Mouse (Mus musculus) retina, embryonic 14.5 days (tissue): ENCODE data around the gene Tmem108.

Experiments used
- DNase-seq: peaks from one replicate; pipeline ENCODE4 v3.0.0-alpha.2; 2015; ENCODE audit warnings: low spot score

Gene Tmem108

DNA sequence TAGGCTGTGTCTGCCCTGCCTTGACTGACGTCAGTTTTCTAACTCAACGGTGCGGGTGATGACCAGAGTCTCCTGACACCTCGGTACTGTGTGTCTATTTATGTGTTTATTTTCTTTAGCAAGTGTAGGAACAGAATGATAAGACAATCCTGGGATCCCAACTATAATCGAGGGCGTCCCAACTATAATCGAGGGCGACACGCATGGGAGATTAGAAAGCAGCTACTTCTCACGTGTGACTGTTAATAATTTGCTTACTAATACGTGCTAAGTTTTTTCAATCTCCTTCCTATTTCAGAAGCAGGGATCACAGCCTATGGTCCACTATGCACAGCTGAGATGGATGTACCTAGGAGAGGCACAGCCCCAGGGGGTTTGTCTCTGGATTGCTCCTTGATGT, 266.2 kb downstream of the Tmem108 start:
- DNase-seq = no peak

DNA sequence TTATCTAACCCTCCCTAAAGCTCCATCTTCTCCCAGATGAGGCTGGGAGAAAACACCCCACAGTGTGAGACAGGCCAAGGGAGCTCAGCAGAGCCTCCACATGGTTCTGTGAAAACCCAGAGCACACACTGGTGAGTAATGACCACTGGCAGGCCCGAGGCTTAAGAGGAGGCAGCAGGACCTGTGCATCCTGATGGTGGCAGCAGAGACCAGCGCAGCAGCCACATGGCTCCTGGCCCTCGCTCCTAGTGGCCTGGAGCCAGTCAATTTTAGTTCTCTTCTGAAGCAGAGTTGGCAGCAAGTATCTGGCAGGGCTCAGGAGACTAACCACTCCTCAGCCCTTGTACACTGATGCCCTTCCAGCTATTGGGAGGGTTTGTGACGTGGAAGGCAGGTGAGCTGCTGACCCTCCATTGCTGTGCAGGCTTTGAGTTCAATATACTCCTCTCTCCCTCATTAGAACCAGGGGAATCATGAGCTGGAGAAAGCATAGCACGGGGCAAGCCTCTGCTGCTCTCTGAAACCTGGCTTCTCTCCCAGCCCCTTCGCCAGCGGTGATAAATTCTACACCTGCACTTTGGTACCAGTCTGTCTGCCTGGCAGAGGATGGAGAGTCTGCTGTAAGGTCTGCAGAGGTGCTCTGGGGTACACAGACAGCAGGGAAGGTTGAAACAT, 267.2 kb downstream of the Tmem108 start:
- peak; percentile 89 for DNase-seq

DNA sequence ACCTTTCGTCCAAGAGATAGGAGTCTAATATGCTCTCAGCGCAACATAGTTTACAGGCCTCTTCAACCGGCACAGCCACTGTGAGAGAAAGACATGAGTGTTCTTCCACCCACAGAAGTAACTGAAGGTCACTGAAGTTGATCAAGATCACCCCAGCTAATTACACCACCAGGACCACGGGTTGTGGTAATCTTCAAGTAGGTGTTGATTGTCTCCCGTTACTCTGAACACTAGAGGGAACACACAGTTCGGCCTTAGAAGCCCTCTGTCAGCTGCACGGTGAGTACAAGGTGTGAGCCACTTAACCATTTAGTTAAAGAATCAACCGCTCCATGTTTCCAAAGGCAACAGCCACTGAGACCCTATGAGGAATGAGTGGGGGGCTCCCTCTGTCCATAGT, 269.7 kb downstream of the Tmem108 start:
- no peak for DNase-seq

DNA sequence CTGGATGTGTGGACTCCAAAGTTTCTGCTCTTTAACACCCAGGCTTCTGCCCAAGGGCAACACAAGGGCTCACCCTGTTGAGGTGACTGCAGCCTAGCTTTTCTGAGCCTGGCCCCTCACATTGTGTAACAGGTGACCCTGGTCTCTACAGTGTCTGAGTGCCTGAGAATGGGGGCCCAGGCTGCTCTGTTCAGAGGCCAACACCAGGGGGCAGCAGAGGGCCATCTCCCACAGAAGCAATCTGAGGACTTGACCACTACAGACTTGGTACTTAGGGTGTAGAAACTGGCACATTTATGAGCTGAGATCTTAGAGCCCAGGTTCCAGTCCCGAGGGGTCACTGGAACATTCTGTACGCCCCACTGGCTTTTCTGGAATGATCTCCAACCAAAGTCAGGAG, 271.2 kb downstream of the Tmem108 start:
- peak; percentile 91 for DNase-seq

DNA sequence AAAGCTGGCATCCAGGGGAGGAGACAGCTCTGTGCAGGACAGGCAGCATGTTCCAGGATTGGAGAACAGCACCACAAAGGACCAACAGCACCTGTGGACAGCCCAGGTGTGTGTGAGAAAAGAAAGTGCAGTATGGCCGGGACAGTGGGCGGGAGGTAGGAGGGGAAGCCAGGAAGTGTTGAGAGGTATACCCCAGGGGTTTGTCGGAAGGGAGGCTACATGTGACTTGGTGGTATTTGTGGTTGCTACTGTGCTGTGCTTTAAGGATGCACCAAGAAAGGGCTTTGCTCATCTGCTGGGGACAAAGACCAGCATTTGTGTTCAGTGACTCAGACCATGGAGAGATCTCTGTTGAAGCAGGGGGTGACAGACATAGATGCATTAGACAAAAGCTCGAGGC, 271.8 kb downstream of the Tmem108 start:
- DNase-seq = no peak

DNA sequence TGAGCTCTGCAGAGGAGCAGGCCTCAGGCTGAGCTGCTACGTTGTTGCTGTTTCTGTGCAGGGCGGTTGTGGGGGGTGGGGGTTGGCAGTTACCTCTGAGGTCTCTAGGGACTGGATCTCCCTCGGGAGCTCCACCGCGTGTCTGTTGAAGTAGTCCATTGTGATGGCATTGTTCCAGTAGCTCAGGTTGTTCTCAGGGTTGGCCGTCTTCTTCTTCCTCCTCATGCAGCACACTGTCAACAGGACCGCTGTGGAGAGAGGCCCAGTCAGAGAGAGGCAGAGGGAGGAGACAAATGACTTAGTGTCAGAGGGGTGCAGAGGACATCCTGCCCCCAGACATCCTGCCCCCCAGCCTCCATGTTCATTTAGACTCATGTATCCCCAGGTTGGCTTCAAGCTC, 272.5 kb downstream of the Tmem108 start:
- DNase-seq = no peak

DNA sequence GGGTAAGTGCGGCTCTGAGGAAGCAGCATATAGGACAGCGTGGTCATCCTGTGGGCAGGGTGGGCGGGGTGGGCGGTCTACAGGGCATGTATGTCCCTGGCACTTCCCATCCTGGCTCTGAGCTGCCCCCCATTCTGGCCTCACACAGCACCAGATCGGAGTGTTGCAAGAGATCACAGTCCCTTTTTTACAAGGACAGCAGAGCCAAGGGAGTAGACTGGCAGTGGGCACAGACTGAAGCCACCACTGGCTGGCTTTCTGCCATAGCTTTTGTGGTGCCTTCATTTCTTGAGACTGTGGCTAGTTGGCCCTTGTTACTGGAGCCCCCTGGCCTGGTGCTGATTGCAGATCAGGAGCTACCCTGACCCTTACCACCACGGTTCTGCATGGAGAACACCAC, 275.4 kb downstream of the Tmem108 start:
- no peak for DNase-seq

DNA sequence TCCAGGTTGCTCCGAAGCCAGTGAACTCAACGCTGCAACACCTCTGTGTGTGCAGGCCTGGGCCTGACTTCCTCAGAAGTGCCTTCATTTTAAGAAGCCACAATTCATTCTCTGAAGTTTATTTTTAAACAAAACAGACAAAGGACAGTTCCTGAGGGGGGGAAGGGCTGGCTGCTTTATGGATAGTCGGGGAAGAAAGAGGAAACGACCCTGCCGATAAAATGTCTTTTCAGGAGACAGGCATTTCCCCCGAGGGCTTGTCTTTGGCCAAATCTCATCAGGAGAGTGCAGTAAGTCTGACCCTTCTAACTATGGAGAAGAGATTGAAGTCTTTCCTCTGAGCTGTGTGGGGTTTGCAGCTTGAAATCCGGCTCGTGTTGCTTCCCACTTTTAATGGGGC, 276.0 kb downstream of the Tmem108 start:
- no peak for DNase-seq

DNA sequence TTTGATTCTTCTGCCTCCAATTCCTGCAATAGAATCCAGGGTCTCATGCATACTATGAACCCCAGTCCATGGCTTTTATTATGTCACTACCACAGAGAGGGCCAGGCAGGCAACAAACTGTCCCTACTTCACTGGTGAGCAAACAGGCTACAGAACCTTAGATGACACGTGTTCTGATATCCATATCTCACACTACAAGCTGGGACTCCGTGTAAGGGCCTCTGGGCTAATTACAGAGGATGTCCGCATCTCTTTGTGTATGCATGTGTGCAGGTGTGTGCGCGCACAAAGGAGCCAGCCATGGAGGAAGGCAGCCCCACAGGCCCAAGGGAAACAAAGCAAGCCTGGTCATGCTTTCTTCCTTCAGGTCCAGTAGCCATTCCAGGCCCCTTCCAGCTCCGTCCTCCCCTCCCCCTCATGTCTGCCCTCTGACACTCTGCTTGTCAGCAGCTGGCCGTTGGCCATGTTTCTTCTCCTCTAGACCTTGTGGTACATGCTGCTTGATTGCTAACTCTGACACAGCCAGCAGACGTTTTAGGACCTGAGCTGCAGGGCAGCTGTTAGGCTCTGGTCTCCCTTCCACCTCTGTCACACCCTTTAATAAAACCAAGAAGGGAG, 280.9 kb downstream of the Tmem108 start:
- DNase-seq = peak; percentile 50

DNA sequence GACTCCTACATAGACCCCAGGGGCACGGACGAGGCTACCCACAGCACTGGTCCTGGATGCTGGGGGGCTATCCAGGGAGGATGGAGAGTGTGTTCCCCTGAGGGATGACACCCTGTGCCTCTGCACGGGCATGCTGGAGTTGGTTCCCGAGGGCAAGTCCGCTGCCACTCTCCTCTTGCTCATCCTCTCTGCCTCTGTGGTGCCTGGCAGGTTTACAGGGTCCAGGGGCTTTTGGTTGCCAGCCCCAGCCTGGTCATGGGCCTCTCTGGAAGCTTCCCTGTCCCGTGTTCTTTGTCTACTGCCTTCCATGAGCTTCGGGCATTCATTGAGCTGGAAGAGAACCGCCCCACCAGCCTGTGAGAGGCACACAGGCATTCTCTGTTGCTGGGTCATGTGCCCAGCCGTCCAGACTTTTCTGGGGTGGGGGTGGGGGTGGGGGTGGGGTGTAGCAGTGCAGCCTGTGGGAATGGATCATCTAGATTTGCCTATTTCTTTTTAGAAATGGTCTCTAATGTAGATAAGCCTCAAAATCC, 281.5 kb downstream of the Tmem108 start, which contains the start of gene Bfsp2:
Gene Bfsp2, minus strand, starts transcription at position 377 of the 533 bp plus-strand sequence.
- DNase-seq = no peak

DNA sequence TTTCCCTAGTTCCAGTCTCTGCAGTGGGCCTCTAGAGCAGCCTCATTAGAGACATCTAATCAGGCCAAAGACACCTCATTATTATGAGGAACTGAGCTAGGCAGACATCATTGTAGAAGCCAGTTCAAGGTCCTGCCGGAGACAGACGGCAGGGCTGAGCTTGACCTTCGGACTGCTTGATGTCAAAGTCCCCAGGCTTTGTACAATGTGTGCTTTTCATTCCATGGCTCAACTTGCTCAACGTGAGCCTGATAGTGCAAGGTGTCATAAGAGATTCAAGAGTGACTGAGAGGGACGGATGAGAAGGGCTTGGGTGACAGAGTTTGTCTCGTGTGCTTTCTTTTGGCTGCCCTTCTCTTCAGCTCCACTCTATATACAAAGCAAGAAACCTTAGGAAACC, 286.2 kb downstream of the Tmem108 start:
- no peak for DNase-seq

DNA sequence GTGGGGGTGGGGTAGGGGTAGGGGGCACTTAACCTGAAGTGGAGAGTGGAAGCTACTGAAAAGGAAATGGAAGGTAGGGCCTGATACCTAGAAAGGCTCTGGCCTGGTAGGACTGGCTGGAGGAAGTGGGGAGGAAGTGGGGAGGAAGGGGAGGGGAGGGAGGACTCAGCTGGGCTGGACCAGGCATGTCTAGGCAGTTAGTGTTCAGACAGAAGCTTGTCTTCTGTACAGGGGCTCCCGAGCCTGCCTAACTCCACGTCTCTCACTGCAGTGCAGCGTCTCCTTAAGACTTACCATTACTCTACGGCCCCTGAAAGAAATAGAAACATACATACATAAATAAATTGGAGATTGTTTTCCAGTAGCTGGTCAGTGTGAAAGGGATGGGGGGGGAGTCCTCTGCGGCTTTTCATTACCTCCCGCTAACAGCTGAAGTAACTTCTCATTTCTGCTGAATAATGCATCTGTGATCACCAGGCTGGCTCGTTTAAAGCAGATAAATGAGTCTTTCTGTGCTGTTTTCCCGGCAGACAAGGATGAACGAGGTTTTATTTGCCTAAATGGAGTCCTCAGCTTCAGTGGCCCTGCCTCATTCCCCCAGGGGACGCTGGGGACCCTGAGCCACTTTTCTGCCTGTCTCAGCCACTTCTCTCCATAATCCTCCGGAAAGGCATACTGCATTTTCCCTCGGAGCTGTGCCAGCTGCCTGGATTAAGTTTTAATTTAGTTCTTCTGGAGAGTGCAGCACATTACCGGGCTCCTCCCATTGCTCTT, 287.5 kb downstream of the Tmem108 start:
- DNase-seq = no peak

DNA sequence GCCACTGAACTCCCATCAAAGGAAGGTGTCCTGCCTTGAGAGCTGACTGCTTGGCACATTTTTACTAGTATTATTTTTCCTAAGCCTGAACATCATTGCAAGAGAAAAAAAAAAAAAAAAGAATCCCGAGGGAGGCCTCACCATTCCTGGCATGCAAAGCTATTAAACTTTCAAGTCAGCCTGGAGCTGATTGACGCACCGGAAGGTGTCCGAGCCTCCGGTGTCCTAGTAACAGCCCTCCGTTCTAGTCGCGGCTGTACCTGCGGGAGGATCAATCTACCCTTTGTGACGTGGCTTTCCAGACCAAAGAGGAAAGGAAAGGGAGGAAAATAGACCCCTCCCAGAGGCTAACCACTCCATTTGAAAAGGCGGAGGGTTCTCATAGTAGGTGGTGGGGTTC, 289.9 kb downstream of the Tmem108 start:
- DNase-seq = no peak

DNA sequence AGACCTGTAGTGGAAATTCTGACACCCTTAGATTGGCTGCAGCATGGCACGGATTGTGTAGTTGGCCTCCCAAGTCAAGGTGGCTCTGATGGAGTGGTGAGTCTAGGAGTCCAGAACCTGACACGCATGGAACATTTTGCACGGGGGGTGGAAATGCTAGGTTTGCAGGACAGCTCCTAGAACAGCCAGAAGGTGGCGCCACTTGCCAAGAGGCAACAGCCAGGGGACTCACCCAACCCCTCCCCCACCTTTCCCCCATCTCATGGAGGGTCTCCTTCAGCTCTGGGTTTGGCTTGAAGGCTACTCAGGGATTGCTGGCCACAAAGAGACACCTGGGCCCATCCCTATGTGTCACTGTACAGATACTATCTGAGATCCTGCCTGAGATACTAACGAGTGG, 292.1 kb downstream of the Tmem108 start:
- DNase-seq = no peak

DNA sequence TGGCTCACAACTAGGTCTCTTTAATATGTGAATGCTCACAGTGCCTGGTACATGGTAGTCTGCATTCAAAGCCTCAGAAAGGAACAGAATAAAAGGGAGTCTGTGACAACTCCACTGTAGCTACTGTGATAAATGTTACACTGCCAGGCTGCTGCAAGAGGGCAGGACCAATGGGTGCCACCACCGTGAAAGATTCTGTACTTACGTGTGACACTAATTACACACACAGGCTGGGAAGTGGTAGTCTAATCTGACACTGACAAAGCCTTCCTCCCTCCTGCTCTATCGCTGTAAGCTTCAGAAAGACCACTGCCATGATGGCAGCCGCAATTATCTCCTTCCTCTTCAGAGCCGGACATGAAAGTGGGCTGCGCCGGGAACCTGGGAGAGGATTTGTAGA, 292.7 kb downstream of the Tmem108 start:
- DNase-seq = no peak

DNA sequence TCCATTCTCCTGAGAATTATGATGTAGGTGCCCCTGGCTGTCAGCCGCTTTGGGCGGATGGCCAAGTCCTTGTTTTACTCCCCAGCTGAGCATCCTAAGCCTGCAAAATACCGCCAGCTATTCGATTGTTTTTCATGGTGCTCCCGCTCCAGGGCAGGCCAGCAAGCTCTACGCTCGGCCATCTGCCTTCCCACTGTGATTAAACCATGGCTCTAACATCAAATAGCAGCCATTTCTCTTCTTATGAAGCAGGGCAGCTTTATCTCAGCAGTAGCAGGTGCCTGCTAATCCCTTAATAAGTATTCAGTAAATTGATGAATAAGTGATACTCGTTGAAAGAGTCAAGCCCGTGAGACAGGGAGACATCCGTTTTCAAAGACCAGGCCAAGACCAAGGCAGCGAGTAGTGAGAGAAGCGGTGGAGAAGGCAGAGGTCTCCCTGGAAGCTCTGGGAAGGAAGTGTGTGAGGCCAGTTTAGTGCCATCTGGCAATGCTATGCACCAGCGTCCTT, 295.9 kb downstream of the Tmem108 start:
- DNase-seq = peak; percentile 41

DNA sequence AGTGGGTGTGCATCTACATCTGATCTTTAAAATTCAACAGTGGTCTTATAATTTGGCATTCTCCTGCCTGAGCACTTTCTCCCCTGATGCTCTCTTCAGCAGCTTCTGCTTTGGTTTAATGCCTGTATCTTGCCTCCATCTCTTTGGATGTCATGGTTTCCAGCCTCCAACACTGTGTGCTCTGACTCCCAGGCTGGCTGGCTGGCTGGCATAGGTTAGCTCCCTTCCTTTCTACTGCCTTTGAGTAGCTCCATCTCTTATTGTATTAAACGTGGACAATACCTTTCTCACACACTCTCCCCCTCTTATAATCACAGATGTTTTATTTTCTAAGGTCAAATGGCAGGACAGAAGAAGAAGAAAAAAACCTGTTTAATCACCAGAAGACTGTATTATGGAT, 296.3 kb downstream of the Tmem108 start:
- DNase-seq = no peak

DNA sequence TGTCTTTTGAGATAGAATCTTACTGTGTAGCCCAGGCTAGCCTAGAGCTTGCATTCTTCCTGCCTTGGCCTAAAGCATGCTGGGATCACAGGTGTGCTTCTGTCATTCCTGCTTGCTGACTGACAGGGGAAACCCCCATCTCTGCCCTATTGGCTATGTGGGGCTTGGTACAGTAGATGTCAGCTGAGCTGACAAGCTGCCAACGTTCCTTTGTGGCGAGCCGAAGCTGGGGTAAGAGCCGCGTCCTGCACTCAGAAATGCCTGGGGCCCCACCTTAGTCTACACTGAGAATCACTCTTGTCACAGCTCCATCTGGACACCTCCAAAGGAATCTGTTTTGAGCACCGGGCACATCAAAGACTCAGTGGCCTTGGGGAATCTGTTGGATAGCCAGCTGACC, 297.8 kb downstream of the Tmem108 start:
- DNase-seq = no peak

DNA sequence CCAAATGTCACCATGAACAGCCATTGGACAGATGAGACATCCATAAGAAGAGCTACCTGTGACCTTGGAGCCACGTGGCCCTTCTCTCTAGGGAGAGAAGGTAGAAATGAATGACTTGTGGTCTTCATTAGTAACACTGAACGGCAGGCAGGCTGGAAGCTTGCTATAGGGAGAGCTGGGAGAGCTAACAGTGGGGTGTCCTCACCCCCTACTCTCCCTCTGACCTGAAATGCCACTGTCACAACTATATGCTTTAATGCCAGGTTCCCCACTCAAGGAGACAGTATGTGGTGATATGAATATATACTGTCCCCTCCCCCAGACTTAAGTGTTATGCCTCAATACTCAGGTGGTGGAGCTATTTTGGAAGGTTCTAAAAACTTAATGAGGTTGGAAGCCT, 301.8 kb downstream of the Tmem108 start:
- DNase-seq = no peak

DNA sequence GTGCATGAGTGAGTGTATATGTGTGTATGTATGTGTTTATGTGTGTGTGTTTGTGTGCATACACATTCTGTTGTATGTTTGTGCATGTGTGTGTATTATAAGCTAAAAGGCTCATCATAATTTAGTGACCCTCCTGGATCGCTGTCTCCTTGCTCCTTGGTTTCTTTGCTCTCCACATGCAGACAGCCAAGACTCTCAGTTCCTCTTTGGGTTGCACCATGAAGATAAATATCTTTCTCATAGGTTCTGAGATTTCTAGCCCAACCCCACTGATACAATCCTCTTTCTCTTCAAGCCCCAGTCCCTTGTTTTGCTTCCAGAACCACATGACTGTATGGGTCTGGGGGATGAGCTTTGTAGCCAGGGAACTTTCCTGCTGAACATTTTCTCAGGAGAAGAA, 302.3 kb downstream of the Tmem108 start:
- no peak for DNase-seq

DNA sequence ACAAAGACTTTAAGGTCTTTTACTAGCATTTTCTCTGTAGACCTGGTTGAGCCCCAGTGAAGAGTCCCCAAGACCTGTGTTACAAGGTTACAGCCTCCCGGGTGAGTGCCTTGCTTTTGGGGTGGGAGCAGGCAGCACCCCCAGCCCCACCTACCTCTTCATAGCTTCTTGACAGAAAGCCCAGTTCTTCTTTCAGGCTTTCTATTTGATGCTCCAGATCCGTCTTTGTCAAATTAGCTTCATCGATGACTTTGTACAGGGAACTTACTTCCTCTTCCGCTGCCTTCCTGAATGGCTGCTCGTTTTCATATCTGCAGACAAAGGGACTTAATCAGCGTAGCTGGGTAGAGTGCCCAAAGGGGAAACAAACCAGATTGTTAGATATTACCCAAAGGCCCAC, 312.0 kb downstream of the Tmem108 start:
- DNase-seq = no peak

DNA sequence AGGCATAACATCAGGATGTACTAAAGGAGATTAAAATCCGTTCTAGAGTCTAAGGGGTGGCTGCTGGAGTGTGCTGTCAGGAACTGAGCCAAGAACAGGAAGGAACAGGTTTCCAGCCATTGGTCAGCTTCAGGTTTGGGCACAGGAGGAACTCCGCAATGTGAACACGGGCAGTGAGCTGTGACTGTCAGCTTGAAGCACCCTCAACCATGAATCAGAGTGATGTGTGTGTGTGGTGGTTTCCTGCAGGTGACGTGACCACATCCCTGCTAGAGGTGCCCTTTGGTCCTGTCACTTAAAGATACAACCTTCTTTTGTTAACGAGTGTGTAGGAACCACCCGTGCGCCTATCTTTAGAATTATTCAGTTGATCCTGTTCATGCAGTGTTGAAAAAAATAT, 312.5 kb downstream of the Tmem108 start:
- DNase-seq = no peak

DNA sequence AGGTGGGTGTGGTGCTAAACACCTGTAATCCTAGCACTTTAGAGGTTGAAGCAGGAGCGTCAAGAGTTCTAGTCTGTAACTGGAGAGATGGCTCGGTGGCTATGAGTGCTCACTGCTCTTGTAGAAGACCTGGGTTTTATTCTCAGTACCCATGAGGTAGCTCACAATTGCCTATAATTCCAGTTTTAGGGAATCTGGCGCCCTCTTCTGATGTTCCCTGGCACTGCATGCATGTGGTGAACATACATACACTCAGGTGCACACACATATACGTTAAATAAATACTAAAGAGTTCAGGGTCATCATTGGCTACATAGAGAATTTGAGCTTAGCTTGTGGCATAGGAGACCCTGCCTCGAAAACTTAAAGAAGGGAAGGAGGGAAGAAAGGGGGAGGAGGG, 317.0 kb downstream of the Tmem108 start:
- no peak for DNase-seq
